Comparison of ENCODE assay signal across 22 mouse cellular contexts in genomic region chr5:96009076-96009475, GRCm38 (mm10). TPM values are rescaled to one million over a fixed set of nuclear protein-coding genes. Genes with fewer than 3 reads are reported as not detected.
"Had no signal": no experiment of that assay in that cellular context is flagged by ENCODE, and none has a peak within 500 bp of the region (broad histone marks: within the 10 kb centered on the region; RNA-seq: fewer than 3 reads in every experiment).

No protein-coding gene starts in this region.

- H3K4me1 ChIP-seq: heart, embryonic 13.5 days; heart, embryonic 15.5 days; hindbrain, embryonic 13.5 days; hindbrain, embryonic 15.5 days; kidney, embryonic 15.5 days; limb, embryonic 13.5 days had no signal

- H3K4me3 ChIP-seq: heart, adult 2 months; heart, embryonic 13.5 days; heart, embryonic 15.5 days; hindbrain, embryonic 13.5 days; hindbrain, embryonic 15.5 days; kidney, embryonic 15.5 days; limb, embryonic 13.5 days had no signal

- DNase-seq: forebrain, postnatal 0 days; gastrocnemius, postnatal 14 days; gastrocnemius, postnatal 36 days; heart, adult 11 months; heart, adult 2 months; heart, postnatal 14 days; heart, postnatal 36 days; kidney, adult 11 months; kidney, adult 2 months; kidney, adult 9 months; kidney, postnatal 14 days; kidney, postnatal 36 days; layer of hippocampus, adult 9-11 months; layer of hippocampus, postnatal 36 days; left cerebral cortex, postnatal 4 days had no signal

RNA-seq across cellular contexts. Expression of gene Cxcl13, which starts 52.3 kb away (rescaled TPM):
- polyA plus RNA-seq: limb, embryonic 11.5 days had no signal
